Mouse (Mus musculus): ENCODE measurements around the gene Foxo4.

- peak; percentile 11; the same call in 1 of the 2 replicates for TF ChIP-seq CTCF (IDR thresholded peaks at IDR 0.05)
- no peak for TF ChIP-seq EP300 (IDR thresholded peaks at IDR 0.05)
Measured at GRCm38 (mm10) chrX:101273875-101274738, 19.8 kb downstream of the Foxo4 start, which contains the start of gene Med12.

Measured in lung, postnatal 0 days (tissue).